Mouse (Mus musculus) olfactory bulb, adult 2 months (tissue): ENCODE data around the gene Sesn3.
"Not testable (repeated sequence)": the region's sequence is repeated elsewhere in the genome, so short reads cannot be mapped to it uniquely, and the experiment has no call there.

ENCODE experiments used
- CTCF ChIP-seq: fragments of 200-500 bp; IDR thresholded peaks from 2 replicates; pipeline ENCODE4 v1.5.1; 2012; ENCODE audit warnings: low read depth, mild to moderate bottlenecking, low read length, moderate library complexity; ENCODE audit not compliant: insufficient read depth
- POLR2A ChIP-seq: fragments of 200-500 bp; IDR thresholded peaks from 2 replicates; pipeline ENCODE4 v1.6.1; 2012; ENCODE audit warnings: mild to moderate bottlenecking, low read depth, low read length, moderate library complexity; ENCODE audit not compliant: insufficient read depth

DNA sequence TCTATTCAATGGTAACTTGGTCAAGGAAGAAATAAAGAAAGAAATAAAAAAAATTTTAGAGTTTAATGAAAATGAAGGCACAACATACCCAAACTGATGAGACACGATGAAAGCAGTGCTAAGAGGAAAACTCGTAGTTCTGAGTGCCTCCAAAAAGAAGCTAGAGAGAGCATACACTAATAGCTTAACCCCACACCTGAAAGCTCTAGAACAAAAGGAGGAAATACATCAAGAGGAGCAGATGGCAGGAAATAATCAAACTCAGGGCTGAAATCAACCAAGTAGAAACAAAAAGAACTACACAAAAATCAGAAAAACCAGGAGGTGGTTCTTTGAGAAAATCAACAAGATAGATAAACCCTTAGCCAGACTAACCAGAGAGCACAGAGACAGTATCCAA is 47.8 kb upstream of the Sesn3 start:
- not testable (repeated sequence) for TF ChIP-seq POLR2A, CTCF
